Mouse (Mus musculus) MEL (cell line): ENCODE results near the gene AB124611.

Source experiments
- KAT2A ChIP-seq: conservative IDR thresholded peaks from 2 replicates; pipeline ENCODE4 v1.6.1; 2012; ENCODE audit warnings: low read depth, low read length, improper control_type of control experiment, inconsistent platforms
- MYB ChIP-seq: IDR thresholded peaks from 2 replicates; pipeline ENCODE4 v1.6.1; 2011; ENCODE audit warnings: mild to moderate bottlenecking, low read depth, low read length, improper control_type of control experiment
- POLR2A ChIP-seq, 2 experiments: IDR thresholded peaks; 2 replicates each; pipeline ENCODE4 v1.6.1; 2011 to 2012; ENCODE audit warnings: low read length in 2 of 2, mild to moderate bottlenecking in 2 of 2, control low read depth in 1 of 2, improper control_type of control experiment in 1 of 2, low read depth in 1 of 2, moderate library complexity in 1 of 2; ENCODE audit not compliant: control insufficient read depth in 1 of 2, insufficient read depth in 1 of 2, poor library complexity in 1 of 2
- UBTF ChIP-seq: IDR thresholded peaks from 2 replicates; pipeline ENCODE4 v1.6.1; 2012; ENCODE audit warnings: low read depth, mild to moderate bottlenecking, inconsistent platforms, low read length, improper control_type of control experiment, moderate library complexity, borderline replicate concordance; ENCODE audit not compliant: insufficient read depth
- ZKSCAN1 ChIP-seq: IDR thresholded peaks from 2 replicates; pipeline ENCODE4 v1.6.1; 2012; ENCODE audit warnings: low read depth, mild to moderate bottlenecking, inconsistent platforms, low read length, improper control_type of control experiment, moderate library complexity

DNA sequence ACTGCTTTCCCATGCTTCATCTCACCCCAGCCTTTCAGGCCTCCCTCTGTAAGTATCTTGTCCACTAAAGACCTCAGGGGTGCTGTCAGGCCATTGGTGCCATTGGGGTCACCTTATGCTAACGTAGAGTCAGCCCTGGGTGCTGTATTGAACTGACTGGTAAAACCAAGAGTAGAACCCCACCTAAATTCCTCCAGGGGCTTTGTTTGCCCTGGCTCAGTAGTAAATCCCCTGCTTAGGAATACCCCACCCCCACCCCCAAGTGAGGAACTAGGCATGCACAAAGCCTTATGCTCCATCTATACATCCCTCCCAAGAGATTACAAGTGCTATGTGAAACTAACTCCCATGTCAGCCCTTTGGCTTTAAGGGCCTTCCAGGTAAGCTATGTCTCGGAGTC is 31.6 kb downstream of the AB124611 start:
- TF ChIP-seq MYB, result no peak
- TF ChIP-seq POLR2A (IDR thresholded peaks at IDR 0.05; ENCODE audit: control insufficient read depth in 1 of 2, insufficient read depth in 1 of 2, low read depth in 1 of 2, low read length in 2 of 2, poor library complexity in 1 of 2), result no peak
- TF ChIP-seq KAT2A, result no peak
- TF ChIP-seq UBTF, result no peak
- TF ChIP-seq ZKSCAN1, result no peak
